Mouse (Mus musculus) heart, embryonic 11.5 days (tissue): ENCODE measurements around the gene Rab25. TPM values are rescaled to one million over a fixed set of nuclear protein-coding genes. Genes with fewer than 3 reads are reported as not detected.
A peak's percentile ranks its signal among the peaks of the same experiment; 100 is the strongest.

Experiments used
- ATAC-seq: fragments of 200-750 bp; cut with Nextera tagmentation; replicated peaks from 2 replicates; pipeline ENCODE4 v1.8.0; 2017; ENCODE audit warnings: moderate library complexity; ENCODE audit not compliant: insufficient number of reproducible peaks, low FRiP score, low TSS enrichment
- H3K27ac ChIP-seq: fragments of 300-500 bp; sonication (generic); 2 replicates; pipeline ENCODE4 v1.5.1; 2014; ENCODE audit warnings: mild to moderate bottlenecking, low read depth, low read length
- H3K27me3 ChIP-seq: fragments of 300-500 bp; sonication (generic); 2 replicates; pipeline ENCODE4 v1.6.1; 2014; ENCODE audit warnings: mild to moderate bottlenecking, low read length, mixed read lengths; ENCODE audit not compliant: control insufficient read depth, insufficient read depth
- H3K36me3 ChIP-seq: fragments of 300-500 bp; sonication (generic); 2 replicates; pipeline ENCODE4 v1.6.1; 2014; ENCODE audit warnings: mild to moderate bottlenecking, low read length, moderate library complexity, mixed read lengths; ENCODE audit not compliant: control insufficient read depth, insufficient read depth
- H3K4me1 ChIP-seq: fragments of 300-500 bp; sonication (generic); 2 replicates; pipeline ENCODE4 v1.6.1; 2014; ENCODE audit warnings: low read length; ENCODE audit not compliant: control insufficient read depth, insufficient read depth
- H3K4me2 ChIP-seq: fragments of 300-500 bp; sonication (generic); 2 replicates; pipeline ENCODE4 v1.6.1; 2014; ENCODE audit warnings: mild to moderate bottlenecking, moderate library complexity
- H3K4me3 ChIP-seq: fragments of 300-500 bp; sonication (generic); 2 replicates; pipeline ENCODE4 v1.5.1; 2014; ENCODE audit warnings: low read depth, low read length
- H3K9ac ChIP-seq: fragments of 300-500 bp; sonication (generic); 2 replicates; pipeline ENCODE4 v1.6.1; 2014; ENCODE audit warnings: mild to moderate bottlenecking, low read depth, low read length, moderate library complexity
- H3K9me3 ChIP-seq: fragments of 300-500 bp; sonication (generic); replicated peaks from 2 replicates; pipeline ENCODE4 v1.6.1; 2016; ENCODE audit warnings: low read length; ENCODE audit not compliant: control insufficient read depth
- WGBS: fragments of 180-500 bp; shearing (Covaris S2); extraction: QIAGEN DNeasy Blood & Tissue Kit; methylation state at CpG from one replicate; pipeline ENCODE4 v1.1.7; 2014; ENCODE audit not compliant: insufficient replicate concordance; 5-methylcytosine and 5-hydroxymethylcytosine counted together
- polyA plus RNA-seq: library from polyadenylated mRNA; unstranded; fragments of >200 nt; fragmentation: Nextera tagmentation; extraction: Ambion mirVana; gene quantifications from 2 replicates; pipeline ENCODE4 v1.2.1, GENCODE M21; 2014

The Rab25 gene
- polyA plus RNA-seq, 1 experiment from 2014 or later = not detected

DNA sequence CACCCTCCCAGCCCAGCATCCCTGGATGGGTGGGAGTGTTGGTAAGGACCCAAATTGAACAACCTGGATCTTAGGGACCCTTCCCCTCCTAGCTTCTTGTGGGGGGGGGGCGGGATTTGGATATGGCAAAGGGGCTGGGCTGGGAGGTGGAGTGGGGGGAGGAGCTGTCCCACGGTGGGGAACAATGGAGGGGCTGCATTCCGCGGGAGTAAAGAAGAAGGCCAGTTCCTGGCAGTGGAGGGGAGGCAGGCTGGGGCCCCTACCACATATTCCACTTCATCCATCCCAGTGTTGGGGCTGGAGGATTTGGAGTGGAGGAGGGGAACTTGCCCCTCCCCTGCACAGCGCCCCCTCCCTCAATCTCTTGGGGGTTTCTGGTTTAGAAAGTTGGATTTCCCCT lies 14.4 kb downstream of the Rab25 start:
- Histone ChIP-seq H3K4me2 (peak overlapping the region; percentile 85), H3K4me1 (peaks cover 68% of the 10 kb centered on the region), H3K27me3 (no peaks in the 10 kb centered on the region), H3K36me3 (peaks cover 20% of the 10 kb centered on the region), H3K9me3 (no peaks in the 10 kb centered on the region), H3K4me3 (peak overlapping the region; percentile 70), H3K9ac (peak overlapping the region; percentile 98), H3K27ac (peak overlapping the region; percentile 95)
- 12% methylated on average over 5 of the region's 5 CpGs for WGBS
- ATAC-seq = no peak

DNA sequence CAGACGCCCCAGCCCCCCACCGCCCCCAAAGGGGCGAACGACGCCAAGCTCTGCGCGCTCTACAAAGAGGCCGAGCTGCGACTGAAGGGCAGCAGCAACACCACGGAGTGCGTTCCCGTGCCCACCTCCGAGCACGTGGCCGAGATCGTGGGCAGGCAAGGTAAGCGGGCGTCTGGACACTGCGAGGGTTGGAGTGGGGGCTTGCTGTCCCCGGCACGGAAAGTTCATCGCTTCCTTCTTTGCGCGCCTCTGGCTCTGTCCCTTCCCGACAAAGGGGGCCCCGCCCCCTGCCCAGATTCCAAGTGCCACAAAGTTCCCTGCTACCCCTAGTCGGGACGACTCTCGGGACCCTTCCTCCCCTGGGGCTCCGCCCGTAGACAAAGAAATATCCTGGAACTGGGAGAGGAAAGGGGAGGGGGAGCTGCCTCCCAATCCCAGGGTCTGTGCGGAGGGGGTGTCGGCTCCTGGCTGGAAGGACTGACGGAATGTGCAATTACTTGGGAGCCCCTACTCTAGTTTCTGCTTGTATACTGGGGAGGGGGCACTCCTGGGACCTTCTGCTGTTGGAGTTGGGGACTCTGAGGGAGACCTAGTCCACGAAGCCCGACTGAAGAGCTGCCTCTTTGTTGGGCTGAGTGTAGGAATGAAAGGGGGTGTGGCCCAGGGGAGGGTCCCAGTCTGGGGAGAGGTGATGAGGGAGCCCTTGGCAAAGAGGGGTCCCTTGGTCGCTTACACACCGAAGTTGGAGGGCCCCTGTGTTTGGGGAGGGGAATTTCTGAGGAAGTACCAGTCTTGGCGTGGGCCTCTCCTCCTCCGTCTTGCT lies 15.2 kb downstream of the Rab25 start:
- peaks cover 66% of the 10 kb centered on the region for H3K4me1 ChIP-seq

DNA sequence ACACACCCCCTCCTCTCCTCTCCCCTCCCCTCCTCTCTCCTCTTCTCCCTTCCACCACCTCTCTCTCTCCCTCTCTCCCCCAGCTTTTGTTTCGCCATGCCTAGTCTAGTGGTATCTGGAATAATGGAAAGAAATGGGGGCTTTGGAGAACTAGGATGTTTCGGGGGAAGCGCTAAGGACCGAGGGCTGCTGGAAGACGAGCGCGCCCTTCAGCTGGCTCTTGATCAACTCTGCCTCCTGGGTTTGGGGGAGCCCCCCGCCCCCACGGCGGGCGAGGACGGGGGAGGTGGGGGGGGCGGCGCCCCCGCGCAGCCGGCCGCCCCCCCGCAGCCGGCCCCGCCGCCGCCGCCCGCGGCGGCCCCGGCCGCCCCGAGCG lies 15.8 kb downstream of the Rab25 start, which contains the start of gene Mex3a:
TSS of gene Mex3a (plus strand) at position 97 of the 376 bp plus-strand sequence.
- H3K27me3 ChIP-seq = no peaks in the 10 kb centered on the region
- no peaks in the 10 kb centered on the region for H3K9me3 ChIP-seq
- peak within 1 kb of the TSS; percentile 70 for H3K4me3 ChIP-seq
- H3K36me3 ChIP-seq = peaks cover 6% of the 10 kb centered on the region
- peak within 1 kb of the TSS; percentile 95 for H3K27ac ChIP-seq
- H3K4me2 ChIP-seq = peak within 1 kb of the TSS; percentile 85
- H3K9ac ChIP-seq = peak within 1 kb of the TSS; percentile 98
- H3K4me1 ChIP-seq = peaks cover 71% of the 10 kb centered on the region
- WGBS = under 1% methylated on average over 16 of the region's 31 CpGs
- ATAC-seq = no peak

More for the DNA sequence above, 15.2 kb downstream of the Rab25 start:
- Histone ChIP-seq H3K9me3 (no peaks in the 10 kb centered on the region), H3K36me3 (peaks cover 12% of the 10 kb centered on the region), H3K27ac (peak overlapping the region; percentile 95), H3K4me2 (peak overlapping the region; percentile 85), H3K4me3 (peak overlapping the region; percentile 70), H3K27me3 (no peaks in the 10 kb centered on the region), H3K9ac (peak overlapping the region; percentile 98)
- under 1% methylated on average over 34 of the region's 40 CpGs for WGBS
- ATAC-seq = no peak

DNA sequence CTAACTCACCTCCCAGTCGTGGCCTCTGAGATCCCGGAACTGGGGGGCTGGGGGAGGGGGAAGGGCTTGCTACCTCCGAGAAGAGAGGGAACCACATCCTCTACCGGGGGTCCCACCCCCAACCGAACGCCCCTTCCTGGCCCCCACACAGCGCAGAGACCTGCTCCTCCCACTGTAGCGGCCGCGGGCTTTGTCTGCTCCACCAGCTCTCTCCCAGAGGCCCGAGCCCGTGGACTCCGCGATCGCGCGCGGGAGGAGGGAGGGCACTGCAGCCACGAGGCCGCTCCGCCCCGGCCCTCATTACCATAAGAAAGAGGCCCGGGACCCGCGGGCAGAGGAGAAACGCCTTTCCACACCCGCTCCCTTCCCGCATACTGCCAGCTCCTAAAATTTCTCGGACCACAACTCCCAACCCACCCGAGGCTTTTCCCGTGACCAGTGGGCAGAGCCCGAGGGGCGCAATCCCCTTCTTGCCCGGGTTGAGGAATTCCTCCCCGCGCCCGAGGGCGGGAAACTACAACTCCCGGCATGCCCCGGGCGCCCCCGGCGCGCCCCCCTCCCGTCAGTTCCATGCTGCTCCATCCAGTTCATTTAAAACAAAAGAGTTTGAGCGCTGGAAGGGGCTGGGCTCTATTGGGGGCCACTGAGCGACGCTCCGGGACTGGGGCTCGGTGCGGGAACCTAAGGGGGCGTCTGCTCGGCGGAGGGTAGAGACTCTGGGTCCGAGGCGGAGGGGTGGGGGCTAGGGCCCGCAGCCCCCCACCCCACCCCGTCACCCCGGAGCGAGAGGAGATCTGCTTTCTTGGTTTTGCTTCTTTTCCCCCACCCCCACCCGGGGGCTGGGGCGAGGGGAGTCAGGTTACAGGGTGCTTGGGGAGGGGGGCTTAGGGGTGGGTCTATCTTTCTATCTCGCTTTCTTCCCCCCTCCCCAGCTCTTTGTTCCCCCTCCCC lies 16.5 kb downstream of the Rab25 start:
- peak; percentile 60 for ATAC-seq
- H3K9ac ChIP-seq = peak overlapping the region; percentile 98
- H3K9me3 ChIP-seq = no peaks in the 10 kb centered on the region
- H3K27me3 ChIP-seq = no peaks in the 10 kb centered on the region
- H3K27ac ChIP-seq = peak overlapping the region; percentile 95
- WGBS = under 1% methylated on average over 55 of the region's 63 CpGs
- H3K36me3 ChIP-seq = no peaks in the 10 kb centered on the region
- peak overlapping the region; percentile 85 for H3K4me2 ChIP-seq
- H3K4me3 ChIP-seq = peak overlapping the region; percentile 70
- peaks cover 67% of the 10 kb centered on the region for H3K4me1 ChIP-seq

DNA sequence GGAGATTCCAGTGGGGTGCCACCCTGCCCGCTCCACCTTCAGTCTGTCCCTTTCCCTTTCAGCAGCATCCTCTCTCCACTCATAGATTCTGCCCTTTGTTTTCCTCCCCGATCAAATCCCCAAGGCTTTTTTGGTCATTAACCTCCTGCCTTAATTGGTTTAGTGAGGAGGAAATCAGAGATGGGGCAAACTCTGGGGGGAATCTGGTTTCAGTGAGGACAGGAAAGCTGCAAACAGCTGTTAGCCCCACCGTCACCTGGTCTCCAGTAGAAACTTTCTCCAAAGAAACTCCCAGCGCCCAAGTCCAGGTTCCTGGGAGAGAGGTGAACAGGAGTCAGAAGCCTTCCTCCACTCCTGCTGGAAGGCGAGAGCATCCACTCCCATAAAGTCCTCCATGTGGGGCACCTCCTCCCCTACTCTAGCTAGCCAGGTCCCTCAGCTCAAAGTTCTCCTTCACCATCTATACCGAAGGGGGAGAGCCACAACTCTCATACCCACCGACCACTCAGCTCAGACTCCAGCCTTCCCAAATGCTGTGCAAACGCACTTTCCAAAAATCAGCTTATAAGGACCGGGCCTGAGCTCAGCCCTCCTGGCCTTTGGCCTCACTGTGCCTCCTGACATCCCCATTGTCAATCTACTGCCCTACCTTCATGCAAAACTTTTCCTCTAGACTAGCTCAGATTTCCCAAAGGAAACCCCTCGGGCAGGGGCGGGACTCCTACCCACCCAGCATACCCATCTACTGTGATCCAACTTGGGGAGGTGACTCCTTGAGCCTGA lies 17.8 kb downstream of the Rab25 start:
- H3K9ac ChIP-seq = peak overlapping the region; percentile 98
- 0 out of 2 replicates have a peak, but pooled peaks cover under 1% of the 10 kb centered on the region for H3K36me3 ChIP-seq
- H3K9me3 ChIP-seq = no peaks in the 10 kb centered on the region
- H3K27ac ChIP-seq = peak overlapping the region; percentile 95
- WGBS = 23% methylated on average over 11 of the region's 11 CpGs
- H3K27me3 ChIP-seq = no peaks in the 10 kb centered on the region
- peak overlapping the region; percentile 85 for H3K4me2 ChIP-seq
- peak overlapping the region; percentile 70 for H3K4me3 ChIP-seq
- H3K4me1 ChIP-seq = peaks cover 60% of the 10 kb centered on the region
- ATAC-seq = no peak

DNA sequence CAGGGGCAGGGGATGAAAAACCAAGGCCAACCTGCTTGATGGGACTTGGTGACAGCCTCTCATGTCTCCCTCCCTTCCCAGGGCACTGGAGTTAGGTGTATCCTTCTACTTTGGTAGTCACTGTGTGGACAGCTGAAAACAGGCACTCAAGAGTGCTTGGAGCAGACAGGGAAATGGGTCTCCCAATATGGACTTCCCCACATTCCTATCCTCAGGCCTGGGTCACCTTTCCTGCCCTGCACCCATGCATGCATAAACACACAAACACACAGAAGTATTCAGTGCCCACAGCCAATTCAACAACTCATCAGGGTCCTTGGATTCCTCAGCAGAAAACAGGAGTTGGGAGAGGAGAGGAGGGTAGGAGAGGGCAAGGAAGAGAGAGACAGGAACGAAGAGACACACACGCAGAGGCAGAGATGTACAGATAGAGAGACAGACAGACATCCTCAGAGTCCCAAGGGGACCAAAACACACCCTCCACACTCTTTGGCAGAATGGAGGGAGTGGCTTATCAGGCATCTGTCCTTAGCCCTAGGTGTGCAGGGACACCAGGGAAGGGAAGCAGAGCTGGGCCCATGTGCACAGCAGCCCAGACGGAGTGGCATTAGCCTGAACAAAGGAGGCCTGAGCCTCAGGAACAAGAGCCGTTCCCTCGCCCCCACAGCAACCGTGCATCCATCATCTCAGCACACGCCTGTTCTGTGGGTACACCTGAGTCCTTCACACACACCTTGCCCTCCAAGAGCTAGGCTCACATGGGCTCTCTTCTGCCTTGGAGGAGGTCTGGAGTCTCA lies 18.7 kb downstream of the Rab25 start:
- Histone ChIP-seq H3K4me3 (peak overlapping the region; percentile 70), H3K9me3 (no peaks in the 10 kb centered on the region), H3K27me3 (no peaks in the 10 kb centered on the region), H3K36me3 (0 out of 2 replicates have a peak, but pooled peaks cover 5% of the 10 kb centered on the region), H3K4me1 (peaks cover 51% of the 10 kb centered on the region), H3K27ac (peak overlapping the region; percentile 54; the same call in 1 of the 2 replicates), H3K4me2 (peak overlapping the region; percentile 85), H3K9ac (peak overlapping the region; percentile 39; the same call in 1 of the 2 replicates)
- WGBS = 25% methylated on average over 7 of the region's 7 CpGs
- ATAC-seq = no peak

DNA sequence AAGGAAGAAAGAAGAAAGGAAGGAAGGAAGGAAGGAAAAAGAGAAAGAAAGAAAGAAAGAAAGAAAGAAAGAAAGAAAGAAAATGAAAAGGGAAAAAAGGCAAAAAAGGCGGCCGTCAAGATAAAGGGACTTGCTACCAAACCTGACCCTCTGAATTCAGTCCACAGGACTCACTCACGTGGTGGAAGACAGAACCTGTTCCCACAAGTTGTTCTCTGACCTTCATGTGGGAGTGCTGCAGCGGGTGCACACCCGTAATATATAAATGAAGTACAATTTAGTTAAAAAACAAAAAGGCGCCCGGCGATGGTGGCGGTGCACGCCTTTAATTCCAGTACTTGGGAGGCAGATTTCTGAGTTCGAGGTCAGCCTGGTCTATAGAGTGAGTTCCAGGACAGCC lies 19.5 kb downstream of the Rab25 start:
- Histone ChIP-seq H3K27ac (0 out of 2 replicates have a peak overlapping the region, but pooled peaks have one; percentile 32), H3K9ac (no peak overlapping the region), H3K9me3 (no peaks in the 10 kb centered on the region), H3K4me2 (no peak overlapping the region; the same call in 1 of the 2 replicates), H3K4me1 (peaks cover 43% of the 10 kb centered on the region), H3K36me3 (peaks cover 5% of the 10 kb centered on the region; the same call in 1 of the 2 replicates), H3K4me3 (no peak overlapping the region), H3K27me3 (no peaks in the 10 kb centered on the region)
- 84% methylated on average over 11 of the region's 11 CpGs for WGBS
- ATAC-seq = no peak
